Mouse (Mus musculus): Measurements from ENCODE around the gene Ggt5.

- TF ChIP-seq GATA1 (IDR thresholded peaks at IDR 0.05; ENCODE audit: low read length) (no peak), TAL1 (IDR thresholded peaks at IDR 0.05; ENCODE audit: low read length) (no peak)
Measured at GRCm38 (mm10) chr10:75560549-75560899, 28.6 kb upstream of the Ggt5 start.

All from erythroblast, embryonic 14.5 days (primary cell).